ENCODE assay signal across 21 mouse cellular contexts in the genomic region with DNA sequence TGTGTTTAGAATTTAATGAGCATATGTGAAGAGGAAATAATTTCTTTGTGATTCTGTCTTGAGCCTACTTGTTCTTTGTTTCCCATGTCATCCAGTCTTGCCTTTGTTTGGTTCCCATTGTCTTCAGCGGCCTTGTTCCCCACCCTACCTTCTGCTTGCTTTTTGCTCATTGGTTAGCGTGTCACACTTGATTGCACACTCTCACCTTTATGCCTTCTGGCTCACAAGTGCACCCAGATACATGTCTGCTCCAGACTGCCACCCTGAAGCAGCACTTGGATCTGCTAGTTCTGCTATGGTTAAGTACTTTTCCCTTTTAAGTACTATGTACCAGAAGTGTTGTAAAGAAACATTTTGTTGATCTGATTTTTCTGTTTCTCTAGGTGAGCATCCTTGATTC. TPM values are rescaled to one million over a fixed set of nuclear protein-coding genes. Genes with fewer than 3 reads are reported as not detected.
DNase-seq lines count a peak whose midpoint lies in the region; ATAC-seq and TF ChIP-seq lines count a peak whose summit lies in the region.
"Had no signal": no experiment of that assay in that cellular context is flagged by ENCODE, and none has a peak within 500 bp of the region (broad histone marks: within the 10 kb centered on the region; RNA-seq: fewer than 3 reads in every experiment).

No protein-coding gene starts in this region.

- no peak overlapping the region for H3K27ac ChIP-seq in forebrain, embryonic 15.5 days (replicated peaks)
- no peak overlapping the region for H3K27ac ChIP-seq in forebrain, embryonic 10.5 days
- H3K27ac ChIP-seq in lung, postnatal 0 days (ENCODE audit: low read length) = no peak overlapping the region
- H3K27ac ChIP-seq: heart, embryonic 10.5 days; hindbrain, embryonic 15.5 days had no signal

- TF ChIP-seq POLR2A in brain, embryonic 14.5 days (IDR thresholded peaks at IDR 0.05; ENCODE audit: borderline replicate concordance, extremely low read depth, insufficient read depth, insufficient read length, poor library complexity, severe bottlenecking) = no peak

- WGBS in forebrain, embryonic 15.5 days = 46% methylated on average over 2 of the region's 2 CpGs
- WGBS in forebrain, embryonic 10.5 days = 78% methylated on average over 2 of the region's 2 CpGs
- 79% methylated on average over 2 of the region's 2 CpGs for WGBS in lung, postnatal 0 days

- peaks cover 33% of the 10 kb centered on the region for H3K36me3 ChIP-seq in forebrain, embryonic 15.5 days
- H3K36me3 ChIP-seq in forebrain, embryonic 10.5 days (replicated peaks) = peaks cover 98% of the 10 kb centered on the region
- H3K36me3 ChIP-seq in lung, postnatal 0 days (ENCODE audit: insufficient read depth, low read length) = peaks cover 25% of the 10 kb centered on the region

- no peak for TF ChIP-seq CTCF in brain, embryonic 14.5 days (IDR thresholded peaks at IDR 0.05; ENCODE audit: borderline replicate concordance, extremely low read depth, insufficient read depth, insufficient read length)
- TF ChIP-seq CTCF in lung, postnatal 0 days (IDR thresholded peaks at IDR 0.05) = no peak

- H3K27me3 ChIP-seq in forebrain, embryonic 15.5 days = no peaks in the 10 kb centered on the region
- no peaks in the 10 kb centered on the region for H3K27me3 ChIP-seq in forebrain, embryonic 10.5 days (ENCODE audit: poor library complexity, severe bottlenecking)
- H3K27me3 ChIP-seq in lung, postnatal 0 days (replicated peaks; ENCODE audit: insufficient read depth, low read length) = no peaks in the 10 kb centered on the region
- H3K27me3 ChIP-seq: hindbrain, embryonic 15.5 days had no signal

- no peak overlapping the region for H3K4me2 ChIP-seq in forebrain, embryonic 15.5 days (replicated peaks)
- no peak overlapping the region for H3K4me2 ChIP-seq in lung, postnatal 0 days (replicated peaks; ENCODE audit: low read depth, low read length)
- H3K4me2 ChIP-seq: hindbrain, embryonic 15.5 days had no signal

- ATAC-seq in forebrain, embryonic 15.5 days (replicated peaks) = peak; percentile 58; the same call in 1 of the 2 replicates
- no peak for ATAC-seq in lung, postnatal 0 days
- ATAC-seq: activated CD4-positive, CD25-positive, alpha-beta regulatory T cell, adult 4 months; CD4-positive, CD25-positive, alpha-beta regulatory T cell, adult 4 months; intestine, embryonic 16.5 days had no signal

- DNase-seq in forebrain, embryonic 10.5 days (ENCODE audit: extremely low spot score, low spot score) = no peak
- DNase-seq in retina, postnatal 1 day = peak; percentile 4
- no peak for DNase-seq in retina, embryonic 14.5 days (ENCODE audit: low spot score)
- peak; percentile 27 for DNase-seq in brain, embryonic 14.5 days (ENCODE audit: low read depth)
- DNase-seq in lung, postnatal 0 days (ENCODE audit: low spot score) = no peak
- no peak for DNase-seq in cerebellum, adult 8-10 months
- DNase-seq: adrenal gland, postnatal 14 days; B cell, adult 2 months; cerebellum, adult 18-20 months; cerebellum, postnatal 10 days; gastrocnemius, postnatal 36 days; heart, adult 18-20 months; heart, postnatal 10 days; kidney, adult 2 months had no signal

- H3K4me3 ChIP-seq in forebrain, embryonic 15.5 days = no peak overlapping the region
- no peak overlapping the region for H3K4me3 ChIP-seq in forebrain, embryonic 10.5 days
- no peak overlapping the region for H3K4me3 ChIP-seq in lung, postnatal 0 days (ENCODE audit: low read depth, low read length)
- H3K4me3 ChIP-seq: heart, embryonic 10.5 days; hindbrain, embryonic 15.5 days had no signal

- no peaks in the 10 kb centered on the region for H3K9me3 ChIP-seq in forebrain, embryonic 15.5 days
- no peaks in the 10 kb centered on the region for H3K9me3 ChIP-seq in forebrain, embryonic 10.5 days
- no peaks in the 10 kb centered on the region for H3K9me3 ChIP-seq in lung, postnatal 0 days (ENCODE audit: low read length)
- H3K9me3 ChIP-seq: G1E; heart, embryonic 10.5 days; hindbrain, embryonic 15.5 days had no signal

- no peak overlapping the region for H3K9ac ChIP-seq in forebrain, embryonic 15.5 days (replicated peaks)
- H3K9ac ChIP-seq in lung, postnatal 0 days (replicated peaks; ENCODE audit: low read depth) = no peak overlapping the region
- H3K9ac ChIP-seq: hindbrain, embryonic 15.5 days had no signal

- TF ChIP-seq EP300 in lung, postnatal 0 days (IDR thresholded peaks at IDR 0.05) = no peak

- H3K4me1 ChIP-seq in forebrain, embryonic 15.5 days = no peaks in the 10 kb centered on the region
- H3K4me1 ChIP-seq in forebrain, embryonic 10.5 days = peaks cover 4% of the 10 kb centered on the region; the same call in 1 of the 2 replicates
- no peaks in the 10 kb centered on the region for H3K4me1 ChIP-seq in lung, postnatal 0 days (ENCODE audit: insufficient read depth, low read depth, low read length)
- H3K4me1 ChIP-seq: heart, embryonic 10.5 days; hindbrain, embryonic 15.5 days had no signal

RNA-seq across cellular contexts. Expression of a gene that starts 10.1 kb away (rescaled TPM):
- 26.1 and 27.2 TPM in 2 replicates for polyA plus RNA-seq in forebrain, embryonic 15.5 days (2015; fragmentation: Nextera tagmentation; extraction: Ambion mirVana)
- 89.3 and 90.2 TPM in 2 replicates for polyA plus RNA-seq in forebrain, embryonic 10.5 days (2016; fragmentation: Nextera tagmentation; extraction: Ambion mirVana)
- 12.9 and 19.9 TPM in 2 replicates for polyA plus RNA-seq in brain, embryonic 14.5 days (2012; rRNA removed)
- polyA plus RNA-seq in lung, postnatal 0 days (2015; fragmentation: Nextera tagmentation; extraction: Ambion mirVana) = 8.9 and 9.2 TPM in 2 replicates

RNA-seq across cellular contexts. Expression of a gene that starts 36.8 kb away (rescaled TPM):
- 26.0 and 26.5 TPM in 2 replicates for polyA plus RNA-seq in forebrain, embryonic 15.5 days (2015; fragmentation: Nextera tagmentation; extraction: Ambion mirVana)
- polyA plus RNA-seq in forebrain, embryonic 10.5 days (2016; fragmentation: Nextera tagmentation; extraction: Ambion mirVana) = 6.0 and 6.1 TPM in 2 replicates
- 10.8 and 13.3 TPM in 2 replicates for polyA plus RNA-seq in brain, embryonic 14.5 days (2012; rRNA removed)
- polyA plus RNA-seq in lung, postnatal 0 days (2015; fragmentation: Nextera tagmentation; extraction: Ambion mirVana) = 7.1 and 8.9 TPM in 2 replicates

RNA-seq across cellular contexts. Expression of a gene that starts 36.9 kb away (rescaled TPM):
- 12.4 and 16.6 TPM in 2 replicates for polyA plus RNA-seq in forebrain, embryonic 15.5 days (2015; fragmentation: Nextera tagmentation; extraction: Ambion mirVana)
- 4.5 and 6.0 TPM in 2 replicates for polyA plus RNA-seq in forebrain, embryonic 10.5 days (2016; fragmentation: Nextera tagmentation; extraction: Ambion mirVana)
- 9.5 and 11.5 TPM in 2 replicates for polyA plus RNA-seq in brain, embryonic 14.5 days (2012; rRNA removed)
- 4.7 and 5.9 TPM in 2 replicates for polyA plus RNA-seq in lung, postnatal 0 days (2015; fragmentation: Nextera tagmentation; extraction: Ambion mirVana)

Comparison
In these comparisons a context has a peak if more than half of its experiments do, and no peak if none do; other contexts are left out.
1. DNase-seq: peak in retina, postnatal 1 day (single experiment) and brain, embryonic 14.5 days (single experiment); none in forebrain, embryonic 10.5 days (single experiment), retina, embryonic 14.5 days (single experiment), lung, postnatal 0 days (single experiment) and cerebellum, adult 8-10 months (single experiment).